Mouse (Mus musculus): ENCODE results near the gene Nrg3.

- TF ChIP-seq CTCF (IDR thresholded peaks at IDR 0.05; ENCODE audit: low read depth, low read length) (no peak), POLR2A (IDR thresholded peaks at IDR 0.05; ENCODE audit: borderline replicate concordance, low read depth, low read length) (no peak)
Observed at GRCm38 (mm10) chr14:38516232-38516631, 956.7 kb downstream of the Nrg3 start.

Data from bone marrow macrophage, adult 2 months (primary cell).